16 mouse cellular contexts compared by ENCODE assay signal in the genomic region with DNA sequence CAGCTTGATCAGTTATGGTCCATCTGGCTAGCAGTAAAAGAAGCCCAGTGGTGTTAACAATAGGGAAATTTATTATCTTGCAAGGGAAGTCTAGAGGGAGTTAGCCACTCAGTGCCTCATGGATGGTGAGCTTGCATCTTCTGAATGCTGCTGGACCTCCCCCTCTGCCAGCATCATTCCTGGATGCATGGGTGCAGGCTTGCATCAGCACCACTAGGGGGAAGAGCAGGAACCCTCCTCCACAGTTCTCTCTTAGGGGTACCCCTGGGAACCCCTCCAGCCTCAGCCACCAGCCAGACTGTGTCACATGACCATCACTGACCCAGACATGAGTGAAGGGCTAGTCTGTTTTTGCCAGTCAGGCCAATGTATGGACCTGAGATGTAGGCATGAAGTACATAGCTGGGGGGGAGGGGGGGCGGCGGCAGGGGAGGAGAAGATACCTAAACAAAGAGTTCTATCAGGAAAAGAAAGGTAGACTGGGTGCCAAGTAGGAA. TPM values are rescaled to one million over a fixed set of nuclear protein-coding genes. Genes with fewer than 3 reads are reported as not detected.
DNase-seq lines count a peak whose midpoint lies in the region; ATAC-seq and TF ChIP-seq lines count a peak whose summit lies in the region.
"Had no signal": no experiment of that assay in that cellular context is flagged by ENCODE, and none has a peak within 500 bp of the region (broad histone marks: within the 10 kb centered on the region; RNA-seq: fewer than 3 reads in every experiment).

No protein-coding gene starts in this region.

- 93% methylated on average over 2 of the region's 2 CpGs for whole genome bisulfite sequencing in cerebellum, adult 2 months
- WGBS in kidney, postnatal 0 days = 89% methylated on average over 2 of the region's 2 CpGs
- WGBS in liver, embryonic 13.5 days (ENCODE audit: insufficient replicate concordance) = 96% methylated on average over 2 of the region's 2 CpGs

- H3K27ac ChIP-seq in cerebellum, adult 2 months (ENCODE audit: insufficient read depth, low read length) = no peak overlapping the region
- H3K27ac ChIP-seq in kidney, postnatal 0 days = no peak overlapping the region
- no peak overlapping the region for H3K27ac ChIP-seq in liver, embryonic 13.5 days
- H3K27ac ChIP-seq: embryonic facial prominence, embryonic 13.5 days; forebrain, embryonic 12.5 days had no signal

- no peak for DNase-seq in cerebellum, adult 2 months
- DNase-seq in cerebellum, postnatal 10 days = no peak
- no peak for DNase-seq in kidney, postnatal 0 days (ENCODE audit: low spot score)
- DNase-seq in kidney, postnatal 14 days = no peak
- DNase-seq in ES-CJ7 (ENCODE audit: low read depth, low spot score) = peak; percentile 6
- DNase-seq in liver, embryonic 13.5 days = no peak
- no peak for DNase-seq in right cerebral cortex, adult 18-20 months
- DNase-seq: adrenal gland, postnatal 25 days; heart, adult 11 months; kidney, adult 18-20 months; lung, adult 18-20 months; right cerebral cortex, postnatal 4 days; thymus, postnatal 14 days had no signal

- TF ChIP-seq CTCF in cerebellum, adult 2 months (IDR thresholded peaks at IDR 0.05; ENCODE audit: borderline replicate concordance, insufficient read depth, low read depth, low read length) = peak; percentile 5; the same call in 1 of the 2 replicates
- peak; percentile 35 for TF ChIP-seq CTCF in kidney, postnatal 0 days (IDR thresholded peaks at IDR 0.05; ENCODE audit: low read depth)

- H3K4me2 ChIP-seq in kidney, postnatal 0 days (ENCODE audit: low read length) = no peak overlapping the region
- no peak overlapping the region for H3K4me2 ChIP-seq in liver, embryonic 13.5 days
- H3K4me2 ChIP-seq: embryonic facial prominence, embryonic 13.5 days; forebrain, embryonic 12.5 days had no signal

- no peaks in the 10 kb centered on the region for H3K9me3 ChIP-seq in kidney, postnatal 0 days (replicated peaks; ENCODE audit: low read length)
- H3K9me3 ChIP-seq in liver, embryonic 13.5 days (replicated peaks) = no peaks in the 10 kb centered on the region
- H3K9me3 ChIP-seq: embryonic facial prominence, embryonic 13.5 days; forebrain, embryonic 12.5 days had no signal

- no peaks in the 10 kb centered on the region for H3K36me3 ChIP-seq in kidney, postnatal 0 days (ENCODE audit: insufficient read depth, low read length)
- no peaks in the 10 kb centered on the region for H3K36me3 ChIP-seq in liver, embryonic 13.5 days
- H3K36me3 ChIP-seq: embryonic facial prominence, embryonic 13.5 days; forebrain, embryonic 12.5 days had no signal

- TF ChIP-seq POLR2A in cerebellum, adult 2 months (IDR thresholded peaks at IDR 0.05; ENCODE audit: borderline replicate concordance, insufficient read depth, low read length) = no peak

- no peaks in the 10 kb centered on the region for H3K4me1 ChIP-seq in cerebellum, adult 2 months (ENCODE audit: control insufficient read depth, insufficient read depth, low read length)
- peaks cover 2% of the 10 kb centered on the region; the same call in 1 of the 2 replicates for H3K4me1 ChIP-seq in kidney, postnatal 0 days (replicated peaks; ENCODE audit: insufficient read depth, low read length)
- H3K4me1 ChIP-seq in liver, embryonic 13.5 days (replicated peaks) = peaks cover 40% of the 10 kb centered on the region

- H3K9ac ChIP-seq in kidney, postnatal 0 days (ENCODE audit: low read depth, low read length) = no peak overlapping the region
- no peak overlapping the region for H3K9ac ChIP-seq in liver, embryonic 13.5 days
- H3K9ac ChIP-seq: embryonic facial prominence, embryonic 13.5 days; forebrain, embryonic 12.5 days had no signal

- no peaks in the 10 kb centered on the region for H3K27me3 ChIP-seq in cerebellum, adult 2 months (ENCODE audit: control insufficient read depth, insufficient read depth, low read length)
- H3K27me3 ChIP-seq in kidney, postnatal 0 days (ENCODE audit: insufficient read depth, low read length) = no peaks in the 10 kb centered on the region
- no peaks in the 10 kb centered on the region for H3K27me3 ChIP-seq in liver, embryonic 13.5 days
- H3K27me3 ChIP-seq: embryonic facial prominence, embryonic 13.5 days; forebrain, embryonic 12.5 days had no signal

- ATAC-seq in kidney, postnatal 0 days (replicated peaks; ENCODE audit: low FRiP score, low read depth) = peak; percentile 50; the same call in 1 of the 2 replicates
- ATAC-seq in liver, embryonic 13.5 days (ENCODE audit: low read depth) = peak; percentile 46
- ATAC-seq in granulocyte monocyte progenitor cell, adult 5-6 weeks (replicated peaks; ENCODE audit: poor library complexity, severe bottlenecking) = no peak

- no peak overlapping the region for H3K4me3 ChIP-seq in cerebellum, adult 2 months (replicated peaks; ENCODE audit: insufficient read depth, low read depth, low read length)
- H3K4me3 ChIP-seq in kidney, postnatal 0 days (replicated peaks; ENCODE audit: low read depth, low read length) = no peak overlapping the region
- H3K4me3 ChIP-seq in liver, embryonic 13.5 days (replicated peaks) = no peak overlapping the region
- H3K4me3 ChIP-seq: embryonic facial prominence, embryonic 13.5 days; forebrain, embryonic 12.5 days had no signal

RNA-seq across cellular contexts. Expression of gene St6galnac3, which starts 31.6 kb away (rescaled TPM):
- polyA plus RNA-seq in cerebellum, adult 2 months (2012; rRNA removed) = 11.9 and 14.6 TPM in 2 replicates
- polyA plus RNA-seq in kidney, postnatal 0 days (2015; fragmentation: Nextera tagmentation; extraction: Ambion mirVana) = 34.2 and 34.4 TPM in 2 replicates
- polyA plus RNA-seq in liver, embryonic 13.5 days (2015; fragmentation: Nextera tagmentation; extraction: Ambion mirVana) = 8.3 and 9.6 TPM in 2 replicates
- total RNA-seq in granulocyte monocyte progenitor cell, adult 5-6 weeks (2014; fragmentation: Nextera tagmentation) = 2.6 and 4.2 TPM in 2 replicates
- 0.31 and 0.90 TPM in 2 replicates for total RNA-seq in granulocyte monocyte progenitor cell, adult 5-6 weeks (2017)
